Mouse (Mus musculus): ENCODE results near the gene Muc2. TPM values are rescaled to one million over a fixed set of nuclear protein-coding genes. Genes with fewer than 3 reads are reported as not detected.

Gene Muc2
- total and polyA plus RNA-seq, 3 experiments = 0.05 TPM; not detected in 2

DNA sequence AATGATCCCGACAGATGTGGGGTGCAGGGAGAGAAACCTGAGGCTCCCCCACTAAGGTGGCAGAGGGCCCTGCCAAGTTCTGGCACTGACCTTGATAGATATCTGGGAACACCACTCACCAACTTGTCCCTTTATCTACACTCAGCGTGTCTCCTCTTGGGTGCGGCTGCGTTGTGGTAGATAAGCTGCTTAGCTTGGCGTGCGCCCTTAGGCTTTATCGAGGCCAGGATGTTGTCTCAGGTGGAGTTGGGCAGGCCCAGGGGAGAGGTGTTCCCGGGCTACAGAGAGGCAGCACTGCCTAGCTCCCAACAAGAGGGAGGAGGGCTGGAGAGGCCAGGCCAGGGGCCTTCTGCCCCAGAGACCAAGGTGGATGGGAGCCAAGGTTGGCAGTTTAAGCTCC, 80.8 kb downstream of the Muc2 start:
- peaks cover 21% of the 10 kb centered on the region for H3K4me1 ChIP-seq (ENCODE audit: insufficient read depth, low read depth, low read length)
- TF ChIP-seq TAL1 (conservative IDR thresholded peaks at IDR 0.05; ENCODE audit: low read depth, low read length) (peak; percentile 65), GATA1 (IDR thresholded peaks at IDR 0.05; ENCODE audit: borderline replicate concordance, low read length) (no peak)
- no peaks in the 10 kb centered on the region for H3K9me3 ChIP-seq (replicated peaks)
- peaks cover 14% of the 10 kb centered on the region for H3K27me3 ChIP-seq (ENCODE audit: insufficient read depth, low read length)
- H3K4me3 ChIP-seq (ENCODE audit: low read depth, low read length) = 0 out of 2 replicates have a peak overlapping the region, but pooled peaks have one; percentile 6
- ATAC-seq (ENCODE audit: extremely low read depth, insufficient number of reproducible peaks, low FRiP score, poor library complexity, severe bottlenecking) (peak; percentile 78), DNase-seq (ENCODE audit: low spot score) (peak; percentile 25)
- no peaks in the 10 kb centered on the region for H3K36me3 ChIP-seq (replicated peaks)

DNA sequence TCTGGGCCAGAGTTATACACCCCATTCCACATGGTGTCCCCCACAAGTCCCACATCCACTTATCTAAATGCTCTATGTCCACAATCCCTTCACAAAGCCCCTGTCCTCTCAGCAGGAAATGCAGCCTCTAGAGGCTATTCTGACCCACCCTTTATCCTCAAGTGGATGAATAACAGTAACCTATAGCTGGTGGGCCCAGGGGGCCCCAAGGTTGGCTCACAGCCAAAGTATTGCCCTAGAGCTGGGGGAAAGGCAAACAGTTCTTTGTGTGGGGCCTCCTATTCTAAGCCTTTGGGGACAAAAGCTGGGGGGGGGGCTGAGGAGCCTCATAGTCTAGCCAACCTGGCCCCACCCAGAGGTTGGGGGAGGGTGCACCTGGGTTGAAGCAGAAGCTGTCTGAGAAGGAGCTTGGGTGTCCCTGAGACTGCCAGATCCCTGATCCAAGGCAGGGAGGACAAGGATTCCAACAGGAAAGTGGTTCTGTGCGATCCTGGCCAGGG, 82.0 kb downstream of the Muc2 start:
- Histone ChIP-seq H3K27me3 (ENCODE audit: insufficient read depth, low read length) (peaks cover 14% of the 10 kb centered on the region), H3K36me3 (replicated peaks) (no peaks in the 10 kb centered on the region), H3K4me3 (ENCODE audit: low read depth, low read length) (no peak overlapping the region), H3K9me3 (replicated peaks) (no peaks in the 10 kb centered on the region), H3K4me1 (ENCODE audit: insufficient read depth, low read depth, low read length) (peaks cover 21% of the 10 kb centered on the region)
- DNase-seq (ENCODE audit: low spot score) (no peak), ATAC-seq (ENCODE audit: extremely low read depth, insufficient number of reproducible peaks, low FRiP score, poor library complexity, severe bottlenecking) (no peak)
- TF ChIP-seq GATA2 (IDR thresholded peaks at IDR 0.05; ENCODE audit: borderline replicate concordance, low read depth, low read length) (no peak), CTCF (IDR thresholded peaks at IDR 0.05; ENCODE audit: low read depth, low read length) (no peak), POLR2AphosphoS5 (IDR thresholded peaks at IDR 0.05; ENCODE audit: insufficient replicate concordance, low read depth, low read length) (no peak), GATA1 (IDR thresholded peaks at IDR 0.05; ENCODE audit: borderline replicate concordance, low read length) (no peak)

DNA sequence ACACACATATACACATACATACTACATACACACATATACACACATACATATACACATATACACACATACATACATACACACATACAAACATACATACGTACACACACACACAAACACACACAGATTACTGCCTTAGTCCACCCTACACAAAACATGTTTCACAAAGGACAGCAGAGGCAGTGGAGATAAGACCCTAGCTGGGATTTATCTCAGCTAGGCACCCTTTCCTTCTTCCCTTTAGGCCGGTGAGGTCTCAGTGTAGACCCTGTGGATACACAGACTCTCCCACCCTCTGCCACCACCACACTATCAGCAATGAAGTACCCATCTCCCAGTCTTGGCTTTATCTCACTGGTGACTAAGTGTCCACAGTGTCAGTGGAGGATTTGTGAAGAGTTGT, 84.7 kb downstream of the Muc2 start:
- Histone ChIP-seq H3K9me3 (replicated peaks) (no peaks in the 10 kb centered on the region), H3K27me3 (ENCODE audit: insufficient read depth, low read length) (peaks cover 30% of the 10 kb centered on the region), H3K36me3 (replicated peaks) (no peaks in the 10 kb centered on the region), H3K4me3 (ENCODE audit: low read depth, low read length) (no peak overlapping the region), H3K4me1 (ENCODE audit: insufficient read depth, low read depth, low read length) (peaks cover 21% of the 10 kb centered on the region)
- DNase-seq (ENCODE audit: low spot score) = no peak
- no peak for ATAC-seq (ENCODE audit: extremely low read depth, insufficient number of reproducible peaks, low FRiP score, poor library complexity, severe bottlenecking)
- TF ChIP-seq CTCF (IDR thresholded peaks at IDR 0.05; ENCODE audit: low read depth, low read length) (no peak), GATA2 (IDR thresholded peaks at IDR 0.05; ENCODE audit: borderline replicate concordance, low read depth, low read length) (no peak), GATA1 (IDR thresholded peaks at IDR 0.05; ENCODE audit: borderline replicate concordance, low read length) (no peak), POLR2AphosphoS5 (IDR thresholded peaks at IDR 0.05; ENCODE audit: insufficient replicate concordance, low read depth, low read length) (no peak), TAL1 (conservative IDR thresholded peaks at IDR 0.05; ENCODE audit: low read depth, low read length) (no peak)

DNA sequence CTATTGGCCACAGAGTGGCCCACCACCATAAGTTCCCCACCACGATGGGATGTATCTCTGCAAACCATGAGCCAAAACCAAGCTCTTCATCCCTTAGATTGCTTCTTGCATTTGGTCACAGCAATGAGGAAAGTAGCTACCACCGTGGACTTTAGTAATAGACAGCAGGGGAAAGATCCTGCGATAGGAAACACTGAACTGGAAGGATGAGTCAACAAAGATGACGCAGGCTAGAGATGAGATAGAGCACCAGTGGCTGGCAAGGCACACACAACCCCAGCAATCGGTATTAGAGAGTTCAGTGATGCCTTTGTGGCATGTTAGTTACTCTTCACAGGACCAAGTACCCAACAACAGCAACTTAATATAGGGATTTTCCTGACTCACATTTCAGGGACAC, 86.1 kb downstream of the Muc2 start:
- TF ChIP-seq GATA2 (IDR thresholded peaks at IDR 0.05; ENCODE audit: borderline replicate concordance, low read depth, low read length) (no peak), TAL1 (conservative IDR thresholded peaks at IDR 0.05; ENCODE audit: low read depth, low read length) (no peak), CTCF (IDR thresholded peaks at IDR 0.05; ENCODE audit: low read depth, low read length) (no peak), GATA1 (IDR thresholded peaks at IDR 0.05; ENCODE audit: borderline replicate concordance, low read length) (no peak), POLR2AphosphoS5 (IDR thresholded peaks at IDR 0.05; ENCODE audit: insufficient replicate concordance, low read depth, low read length) (no peak)
- DNase-seq (ENCODE audit: low spot score) = no peak
- Histone ChIP-seq H3K4me3 (ENCODE audit: low read depth, low read length) (no peak overlapping the region), H3K36me3 (replicated peaks) (no peaks in the 10 kb centered on the region), H3K9me3 (replicated peaks) (no peaks in the 10 kb centered on the region), H3K4me1 (ENCODE audit: insufficient read depth, low read depth, low read length) (peaks cover 11% of the 10 kb centered on the region), H3K27me3 (ENCODE audit: insufficient read depth, low read length) (peaks cover 37% of the 10 kb centered on the region)
- no peak for ATAC-seq (ENCODE audit: extremely low read depth, insufficient number of reproducible peaks, low FRiP score, poor library complexity, severe bottlenecking)

DNA sequence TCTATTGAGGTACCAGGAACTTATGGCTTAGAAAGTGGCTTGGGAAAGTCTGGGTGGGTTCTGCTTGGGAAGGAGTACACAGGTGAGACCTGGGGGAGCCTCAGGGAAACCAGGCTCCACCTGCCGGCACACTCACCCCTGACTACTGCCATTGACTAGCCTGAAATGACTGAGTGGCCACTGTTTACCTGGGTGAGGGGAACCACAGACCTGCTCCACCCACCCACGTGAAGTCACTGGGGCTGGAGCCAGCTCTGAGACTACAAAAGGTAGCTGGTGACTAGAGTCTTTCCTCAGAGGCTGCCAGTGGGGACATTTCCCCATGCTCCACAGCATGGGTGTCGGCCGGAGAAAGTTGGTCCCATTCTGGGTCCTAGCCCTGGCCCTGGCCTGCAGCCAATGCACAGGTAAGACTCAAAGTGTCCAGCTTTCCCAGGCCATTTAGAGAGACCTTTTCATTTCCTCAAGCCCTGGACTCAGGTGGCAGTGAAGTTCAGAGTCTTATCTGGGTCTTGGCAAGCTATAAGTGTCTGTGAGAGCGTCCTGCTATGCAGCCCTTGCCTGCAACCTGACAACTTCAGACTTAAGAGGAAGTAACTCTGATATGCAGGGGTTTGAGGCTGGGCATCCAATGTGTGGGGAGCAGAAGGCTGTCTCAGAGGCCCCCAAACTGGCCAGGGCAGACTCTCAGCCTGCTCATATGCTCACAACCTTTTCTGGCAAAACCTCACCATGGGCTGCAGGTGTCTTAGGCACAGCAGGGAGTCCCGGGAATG, 98.7 kb downstream of the Muc2 start, which contains the start of gene Muc5ac:
Gene Muc5ac (plus strand): TSS at position 296 of the 776 bp plus-strand sequence.
- no peaks in the 10 kb centered on the region for H3K4me1 ChIP-seq (ENCODE audit: insufficient read depth, low read depth, low read length)
- ATAC-seq (ENCODE audit: extremely low read depth, insufficient number of reproducible peaks, low FRiP score, poor library complexity, severe bottlenecking) (no peak), DNase-seq (ENCODE audit: low spot score) (no peak)
- H3K9me3 ChIP-seq (replicated peaks) = no peaks in the 10 kb centered on the region
- no peak within 1 kb of the TSS for H3K4me3 ChIP-seq (ENCODE audit: low read depth, low read length)
- no peaks in the 10 kb centered on the region for H3K36me3 ChIP-seq (replicated peaks)
- peaks cover 35% of the 10 kb centered on the region for H3K27me3 ChIP-seq (ENCODE audit: insufficient read depth, low read length)
- no peak for TF ChIP-seq CTCF (IDR thresholded peaks at IDR 0.05; ENCODE audit: low read depth, low read length)
- no peak for TF ChIP-seq POLR2AphosphoS5 (IDR thresholded peaks at IDR 0.05; ENCODE audit: insufficient replicate concordance, low read depth, low read length)
- no peak for TF ChIP-seq GATA1 (IDR thresholded peaks at IDR 0.05; ENCODE audit: borderline replicate concordance, low read length)
- no peak for TF ChIP-seq TAL1 (conservative IDR thresholded peaks at IDR 0.05; ENCODE audit: low read depth, low read length)
- no peak for TF ChIP-seq GATA2 (IDR thresholded peaks at IDR 0.05; ENCODE audit: borderline replicate concordance, low read depth, low read length)

DNA sequence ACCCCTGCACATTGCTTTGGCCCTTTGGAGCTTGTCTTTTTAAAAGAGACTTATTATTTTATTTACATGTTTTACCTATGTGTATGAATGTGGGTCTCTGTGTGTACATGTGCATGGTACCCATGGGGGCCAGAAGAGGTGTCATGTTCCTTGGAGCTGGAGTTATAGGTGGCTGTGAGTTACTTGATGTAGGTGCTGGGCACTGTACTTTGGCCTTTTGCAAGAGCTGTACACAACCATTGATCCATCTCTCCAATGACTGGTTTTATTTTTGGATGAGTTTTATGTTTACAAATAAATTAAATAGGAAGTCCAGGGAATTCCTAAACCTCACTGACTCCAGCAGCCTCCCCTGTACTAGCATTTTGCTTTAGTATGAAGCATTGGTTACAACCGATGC, 104.1 kb downstream of the Muc2 start:
- ATAC-seq (ENCODE audit: extremely low read depth, insufficient number of reproducible peaks, low FRiP score, poor library complexity, severe bottlenecking) = no peak
- Histone ChIP-seq H3K27me3 (ENCODE audit: insufficient read depth, low read length) (peaks cover 17% of the 10 kb centered on the region), H3K4me1 (ENCODE audit: insufficient read depth, low read depth, low read length) (no peaks in the 10 kb centered on the region), H3K36me3 (replicated peaks) (no peaks in the 10 kb centered on the region), H3K4me3 (ENCODE audit: low read depth, low read length) (no peak overlapping the region), H3K9me3 (replicated peaks) (peaks cover 13% of the 10 kb centered on the region)
- no peak for DNase-seq (ENCODE audit: low spot score)
- TF ChIP-seq GATA1 (IDR thresholded peaks at IDR 0.05; ENCODE audit: borderline replicate concordance, low read length) = no peak
- no peak for TF ChIP-seq TAL1 (conservative IDR thresholded peaks at IDR 0.05; ENCODE audit: low read depth, low read length)
- TF ChIP-seq GATA2 (IDR thresholded peaks at IDR 0.05; ENCODE audit: borderline replicate concordance, low read depth, low read length) = no peak
- no peak for TF ChIP-seq CTCF (IDR thresholded peaks at IDR 0.05; ENCODE audit: low read depth, low read length)
- TF ChIP-seq POLR2AphosphoS5 (IDR thresholded peaks at IDR 0.05; ENCODE audit: insufficient replicate concordance, low read depth, low read length) = no peak

All from G1E (cell line).